Mouse (Mus musculus): Measurements from ENCODE around the gene Cbr1. TPM values are rescaled to one million over a fixed set of nuclear protein-coding genes. Genes with fewer than 3 reads are reported as not detected.
A peak's percentile ranks its signal among the peaks of the same experiment; 100 is the strongest.

Cbr1 gene
- 10 to 100 TPM; 65.7 to 67.0 TPM for total RNA-seq (2021)

DNA sequence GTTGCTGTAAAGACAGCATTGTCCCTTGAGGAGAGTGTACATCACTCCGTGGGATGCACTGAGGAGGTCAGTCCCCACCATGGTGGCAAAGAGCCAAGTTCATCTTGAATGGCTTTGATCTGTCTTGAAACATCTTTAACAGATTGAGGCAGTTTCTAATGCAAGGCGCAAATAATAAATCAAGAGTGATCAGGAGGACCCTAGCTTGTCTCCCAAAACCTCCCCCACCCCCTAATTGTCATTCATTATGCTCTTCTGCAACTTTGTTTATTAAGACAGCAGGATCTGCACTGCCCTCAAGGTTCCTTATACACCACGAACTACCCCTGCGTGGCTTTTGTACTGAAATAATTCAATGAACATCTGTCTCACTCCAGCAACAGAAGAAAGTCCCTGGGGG, at the start of gene Cbr1:
TSS of gene Cbr1 (plus strand) at position 301 of the 400 bp plus-strand sequence.
- no peak for DNase-seq (ENCODE audit: low spot score in 2 of 2)
- intact Hi-C loops (cut with DNase I): loop anchor here (10.0 kb wide), 1 partner anchor 179 kb away; no protein-coding TSS in a partner anchor

DNA sequence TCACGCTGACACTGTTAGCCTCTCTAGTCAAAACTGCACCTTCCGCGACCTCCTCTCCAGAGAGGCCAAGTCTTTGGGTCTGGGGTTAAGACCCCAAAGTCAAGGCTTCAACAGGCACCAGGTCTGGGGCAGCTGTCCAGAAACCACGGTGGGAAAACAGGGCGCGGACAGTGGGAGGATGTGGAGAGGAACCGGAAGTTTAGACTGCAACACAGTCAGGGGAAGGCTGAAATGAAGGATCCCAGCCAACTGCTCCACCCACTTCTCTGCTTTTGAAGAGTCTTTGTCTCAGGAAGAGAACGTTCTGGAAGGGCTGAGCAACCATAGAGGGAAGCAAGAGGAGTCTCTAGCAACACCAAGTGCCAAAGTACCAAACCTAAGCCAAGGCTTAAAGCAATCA, 48.0 kb upstream of the Cbr1 start:
- intact Hi-C loops (cut with DNase I): no loop called here
- no peak for DNase-seq (ENCODE audit: low spot score in 2 of 2)

DNA sequence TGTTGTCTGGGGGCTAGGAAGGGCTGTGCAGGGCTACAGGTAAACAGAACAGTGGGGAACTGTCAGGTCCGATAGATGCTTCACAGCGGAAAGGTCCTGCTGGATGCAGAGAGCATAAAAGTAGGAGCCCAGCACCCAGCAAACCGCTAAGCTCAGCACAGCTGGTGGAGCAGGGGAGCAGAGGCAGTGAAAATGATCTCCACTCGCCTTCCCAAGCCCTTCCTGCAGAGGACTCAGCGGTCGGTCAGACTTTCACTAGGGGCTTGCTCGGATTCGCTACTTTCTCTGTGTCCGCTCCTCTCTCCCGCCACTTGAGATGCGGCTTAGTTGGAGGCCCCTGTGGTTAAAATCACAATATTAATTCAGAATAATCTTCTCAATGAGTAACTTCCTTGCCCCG, 47.2 kb upstream of the Cbr1 start:
- intact Hi-C loops (cut with DNase I): no loop called here
- no peak for DNase-seq (ENCODE audit: low spot score in 2 of 2)

DNA sequence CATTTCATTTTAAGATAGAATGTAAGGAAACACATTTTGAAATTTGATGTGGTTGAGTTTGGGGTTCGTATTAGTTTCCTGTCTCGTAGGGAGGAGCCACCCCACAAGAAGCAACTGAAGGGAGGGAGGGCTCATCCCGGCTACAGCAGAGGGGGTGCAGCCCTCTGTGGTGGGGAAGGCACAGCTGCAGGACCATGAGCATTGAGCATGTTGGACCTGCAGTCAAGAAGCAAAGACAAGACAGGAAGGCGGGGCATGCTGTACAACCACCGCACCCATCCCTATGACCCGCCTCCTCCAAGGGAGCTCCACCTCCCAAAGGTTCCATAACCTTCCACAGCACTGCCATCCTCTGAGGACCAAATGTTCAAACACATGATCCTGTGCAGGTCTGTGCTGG, 33.3 kb upstream of the Cbr1 start:
- DNase-seq (ENCODE audit: low spot score in 2 of 2): no peak
- intact Hi-C loops (cut with DNase I): no loop called here

DNA sequence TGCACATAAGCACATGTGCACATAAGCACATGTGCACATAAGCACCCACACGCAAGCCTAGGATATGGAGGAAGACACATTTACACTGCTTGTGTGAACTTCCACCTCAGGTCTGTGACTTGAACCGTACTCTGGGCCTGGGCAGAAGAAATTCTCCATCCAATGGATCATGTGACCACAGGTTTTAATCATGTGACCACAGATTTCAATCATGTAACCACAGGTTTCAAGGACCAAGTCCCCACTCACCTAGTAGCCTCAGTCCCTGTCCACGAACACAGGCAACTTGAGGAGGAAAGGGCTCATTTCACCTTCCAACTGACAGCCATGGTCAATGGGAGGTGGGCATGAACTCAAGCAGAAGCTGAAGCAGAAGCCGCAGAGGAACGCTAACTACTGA, 32.2 kb upstream of the Cbr1 start:
- no peak for DNase-seq (ENCODE audit: low spot score in 2 of 2)
- intact Hi-C loops (cut with DNase I): no loop called here

DNA sequence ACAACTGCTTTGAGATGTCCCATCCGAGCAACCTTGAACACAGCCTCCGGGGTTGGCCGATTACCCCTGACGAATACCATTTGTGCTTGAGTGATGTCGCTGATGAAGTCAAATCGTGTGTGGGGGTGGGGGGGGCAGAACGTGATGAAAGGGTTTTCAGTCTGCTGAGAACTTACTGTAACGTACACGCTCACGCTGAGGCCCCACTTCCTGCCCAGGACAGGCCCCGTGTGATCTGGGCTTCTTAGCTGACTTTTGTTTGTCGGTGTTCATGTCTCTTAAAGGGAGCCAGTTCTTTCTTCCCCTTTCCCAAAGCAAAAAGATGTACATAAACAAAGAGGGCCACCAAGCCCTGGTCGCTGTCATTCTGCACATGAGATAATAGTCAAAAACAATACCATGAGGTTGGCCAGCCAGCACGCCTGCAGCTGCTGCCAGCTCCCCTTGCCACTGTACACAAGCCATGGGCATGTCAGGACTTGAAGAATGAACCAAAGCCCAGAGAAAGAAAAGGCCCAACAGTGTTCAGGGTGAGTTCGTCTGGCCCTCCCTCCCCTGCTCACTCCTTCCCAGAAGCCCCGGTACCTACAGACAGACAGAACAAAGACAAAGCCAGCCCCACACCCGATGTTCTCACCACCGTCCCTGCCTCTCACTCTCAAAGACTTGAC, 31.0 kb upstream of the Cbr1 start:
- DNase-seq (ENCODE audit: low spot score in 2 of 2): no peak
- intact Hi-C loops (cut with DNase I): loop anchor here (5.0 kb wide), 1 partner anchor 117 kb away; no protein-coding TSS in a partner anchor

DNA sequence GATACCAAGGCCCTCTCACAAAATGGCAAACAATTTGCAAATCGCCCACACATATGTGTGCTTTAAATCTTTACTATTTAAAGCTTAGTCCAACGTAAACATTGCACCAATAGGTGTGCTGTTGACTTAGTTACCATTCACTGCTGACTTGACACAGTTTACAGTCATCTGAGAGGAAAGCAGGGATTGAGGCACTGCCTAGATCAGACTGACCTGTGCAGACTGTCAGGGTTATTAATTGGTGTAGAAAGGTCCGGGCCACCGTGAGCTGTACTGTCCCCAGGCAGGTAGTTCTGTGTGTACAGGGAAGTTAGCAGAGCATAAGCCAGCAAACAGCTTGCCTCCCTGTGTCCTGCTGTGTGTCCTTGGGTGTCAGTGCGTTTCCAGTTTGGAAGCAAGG, 30.1 kb upstream of the Cbr1 start:
- no peak for DNase-seq (ENCODE audit: low spot score in 2 of 2)
- intact Hi-C loops (cut with DNase I): loop anchor here (5.0 kb wide), 1 partner anchor 118 kb away; no protein-coding TSS in a partner anchor

DNA sequence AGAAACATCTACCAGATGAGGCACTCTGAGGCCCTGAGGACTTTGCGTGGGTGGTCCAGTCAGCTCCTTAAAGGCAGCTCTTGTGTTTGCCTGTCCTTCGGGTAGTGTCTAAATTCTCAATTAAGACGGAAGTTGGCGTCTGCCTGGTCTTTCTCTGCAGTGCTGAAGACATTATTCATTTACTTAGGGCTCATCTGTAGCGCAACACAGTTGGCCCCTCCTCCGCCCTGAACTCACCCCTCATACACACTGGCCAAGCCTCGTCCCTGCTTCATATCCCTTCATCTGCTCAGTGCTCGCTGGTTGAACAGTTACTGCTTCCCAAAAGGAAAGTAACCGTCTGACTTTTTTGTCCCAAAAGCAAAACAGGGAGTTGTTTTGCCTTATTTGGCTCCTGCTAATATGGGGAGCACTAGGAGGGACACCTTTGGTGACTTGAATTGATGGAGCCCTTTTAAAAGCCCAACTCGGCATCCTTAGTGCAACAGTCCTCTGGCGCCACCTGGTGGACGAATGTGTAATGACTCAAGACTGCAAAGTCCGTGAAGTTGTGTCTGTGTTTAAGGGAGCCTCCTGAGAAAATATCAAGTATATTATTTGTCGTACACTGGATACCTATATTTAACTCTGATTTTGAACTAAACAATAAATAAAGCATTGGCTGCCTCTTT, 29.1 kb upstream of the Cbr1 start:
- intact Hi-C loops (cut with DNase I): loop anchor here (5.0 kb wide), 1 partner anchor 119 kb away; no protein-coding TSS in a partner anchor
- DNase-seq (ENCODE audit: low spot score in 2 of 2): peak; percentile 67 to 76

DNA sequence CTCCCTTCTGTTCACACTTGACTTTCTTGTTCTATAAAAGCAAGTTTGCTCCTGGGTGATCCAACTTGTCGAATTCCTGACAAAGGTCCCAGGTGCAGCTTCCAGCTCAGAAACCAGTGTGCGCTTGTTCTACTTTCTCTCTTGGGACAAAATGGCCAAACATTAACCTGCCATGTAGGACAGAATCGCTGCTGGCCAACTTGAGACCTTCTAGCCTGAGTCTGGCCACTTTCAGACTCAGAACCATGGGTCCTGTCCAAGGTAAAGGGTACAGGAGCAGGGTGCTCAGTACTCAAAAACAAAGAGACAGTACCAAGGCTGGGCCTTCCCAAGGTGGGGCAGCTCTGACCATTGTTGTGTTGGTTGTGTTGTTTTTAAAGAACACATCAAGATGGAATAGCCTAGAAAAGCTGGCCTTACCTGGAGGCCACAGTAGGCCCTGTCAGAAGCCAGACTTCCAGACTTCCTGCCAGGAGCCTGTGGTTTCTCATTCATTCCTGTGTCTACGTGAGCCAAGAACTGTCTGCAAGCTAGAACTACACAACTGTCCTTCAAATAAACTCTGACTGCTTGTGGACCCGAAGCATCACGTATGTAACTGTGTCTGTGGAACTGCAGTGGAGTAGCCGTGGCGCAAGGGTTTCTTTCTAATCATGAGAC, 27.2 kb upstream of the Cbr1 start:
- no peak for DNase-seq (ENCODE audit: low spot score in 2 of 2)
- intact Hi-C loops (cut with DNase I): loop anchor here (5.0 kb wide), 1 partner anchor 121 kb away; no protein-coding TSS in a partner anchor

DNA sequence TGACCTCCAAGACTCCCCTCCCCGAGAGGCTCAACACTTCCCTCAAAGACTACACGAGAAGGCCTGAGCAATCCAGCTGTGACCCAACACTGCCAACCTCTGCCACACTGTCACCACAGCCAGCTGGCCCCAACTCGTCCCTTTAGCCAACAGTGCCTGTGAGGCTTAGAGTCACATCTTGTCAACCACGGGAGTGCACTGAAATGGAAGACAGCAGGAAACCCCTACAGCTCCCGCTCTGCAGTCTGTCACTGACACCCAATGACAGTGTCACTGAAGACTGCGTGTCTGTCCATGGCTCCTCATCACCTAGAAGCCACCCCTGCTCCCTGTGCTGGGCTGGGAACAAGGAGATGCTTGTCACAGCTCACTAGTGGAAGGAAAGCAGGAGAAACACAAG, 24.5 kb upstream of the Cbr1 start:
- intact Hi-C loops (cut with DNase I): no loop called here
- DNase-seq (ENCODE audit: low spot score in 2 of 2): no peak

DNA sequence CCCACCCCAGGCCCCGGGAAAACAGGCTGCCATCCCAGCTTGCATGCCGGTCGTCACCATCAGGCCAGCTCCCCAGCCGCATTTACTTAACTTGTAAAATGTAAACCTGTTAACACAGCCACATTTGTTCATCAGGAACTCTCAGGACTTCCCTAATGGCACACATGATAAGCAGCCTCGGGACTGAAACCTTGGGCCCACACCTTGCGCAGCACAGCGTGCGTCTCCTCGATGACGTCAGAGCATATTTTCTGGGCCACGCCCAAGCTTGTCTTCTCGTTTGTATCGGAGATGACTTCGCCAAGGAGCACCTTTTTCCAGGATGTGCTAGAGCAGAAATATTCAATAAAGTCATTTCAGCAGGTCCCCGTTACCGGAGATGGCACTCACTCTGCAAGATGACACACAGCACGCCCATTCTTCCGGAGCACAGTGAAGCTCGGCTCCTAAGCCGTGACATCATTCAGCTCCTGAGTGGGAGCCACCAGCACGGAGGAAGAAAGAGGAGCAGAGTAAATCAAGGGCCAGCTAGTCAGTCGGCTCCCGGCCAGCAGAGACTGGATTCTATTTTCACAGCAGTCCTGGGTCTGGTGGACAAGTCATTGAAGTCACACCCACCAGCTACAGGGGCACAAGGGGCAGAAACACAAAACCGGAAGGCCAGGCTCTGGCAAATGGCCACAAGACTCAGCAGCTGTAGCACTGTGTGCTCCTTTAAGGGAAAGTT, 20.5 kb upstream of the Cbr1 start:
- DNase-seq (ENCODE audit: low spot score in 2 of 2): no peak
- intact Hi-C loops (cut with DNase I): no loop called here

DNA sequence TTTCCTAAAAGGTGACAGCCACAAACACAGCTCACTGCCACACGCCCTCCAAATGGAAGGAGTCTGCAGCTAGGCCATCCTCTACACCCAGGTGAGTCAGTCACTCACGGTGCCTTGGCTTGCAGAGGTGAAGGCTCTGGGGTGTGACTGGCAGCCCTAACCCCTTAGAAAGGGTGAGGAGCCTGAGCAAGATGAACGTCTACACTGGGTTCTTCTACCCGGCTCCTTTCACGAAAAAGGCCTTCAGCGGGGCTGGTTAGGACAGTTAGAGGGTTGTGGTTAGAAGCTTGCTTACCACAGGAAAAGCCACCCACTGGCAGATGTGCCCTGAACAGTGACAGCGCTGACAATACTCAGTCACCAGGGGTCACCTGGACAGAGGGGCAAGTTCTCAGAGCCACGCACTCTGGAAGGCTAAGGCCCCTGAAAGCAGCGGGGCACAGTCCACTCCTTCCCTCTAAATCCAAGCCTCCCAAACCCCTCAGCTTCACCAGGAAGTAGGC, 19.9 kb upstream of the Cbr1 start:
- DNase-seq (ENCODE audit: low spot score in 2 of 2): no peak
- intact Hi-C loops (cut with DNase I): no loop called here

DNA sequence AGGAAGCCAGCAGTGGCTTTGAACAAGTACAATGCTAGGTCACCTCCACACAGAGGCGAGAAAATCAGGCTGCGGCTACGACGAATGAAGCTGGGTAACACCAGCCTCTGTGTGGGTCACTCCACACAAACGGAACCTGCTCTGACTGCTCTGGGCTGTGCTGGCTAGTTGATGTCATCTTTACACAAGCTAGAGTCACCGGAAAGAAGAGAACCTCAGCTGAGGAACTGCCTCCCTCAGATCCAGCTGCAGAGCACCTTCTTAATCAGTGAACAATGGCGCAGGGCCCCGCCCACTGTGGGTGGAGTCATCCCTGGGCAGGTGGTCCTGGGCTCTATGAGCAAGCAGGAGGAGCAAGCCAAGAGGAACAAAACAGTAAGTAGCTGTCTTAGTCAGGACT, 19.3 kb upstream of the Cbr1 start:
- DNase-seq (ENCODE audit: low spot score in 2 of 2): no peak
- intact Hi-C loops (cut with DNase I): no loop called here

DNA sequence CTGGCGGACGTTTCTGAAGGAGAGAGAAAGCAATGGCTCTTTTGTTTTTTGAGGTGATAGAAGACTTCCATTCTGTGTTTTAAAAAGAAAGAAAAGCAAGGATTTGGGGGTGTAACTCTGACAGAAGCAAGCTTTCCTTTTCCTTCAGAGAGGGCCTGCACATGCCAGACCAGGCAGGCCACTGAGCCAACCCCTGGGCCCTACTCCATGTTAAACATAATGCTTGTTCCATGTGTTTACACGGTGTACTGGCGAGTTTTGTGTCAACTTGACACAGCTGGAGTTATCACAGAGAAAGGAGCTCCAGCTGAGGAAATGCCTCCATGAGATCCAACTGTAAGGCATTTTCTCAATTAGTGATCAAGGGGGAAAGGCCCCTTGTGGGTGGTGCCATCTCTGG, 17.4 kb upstream of the Cbr1 start:
- no peak for DNase-seq (ENCODE audit: low spot score in 2 of 2)
- intact Hi-C loops (cut with DNase I): no loop called here

DNA sequence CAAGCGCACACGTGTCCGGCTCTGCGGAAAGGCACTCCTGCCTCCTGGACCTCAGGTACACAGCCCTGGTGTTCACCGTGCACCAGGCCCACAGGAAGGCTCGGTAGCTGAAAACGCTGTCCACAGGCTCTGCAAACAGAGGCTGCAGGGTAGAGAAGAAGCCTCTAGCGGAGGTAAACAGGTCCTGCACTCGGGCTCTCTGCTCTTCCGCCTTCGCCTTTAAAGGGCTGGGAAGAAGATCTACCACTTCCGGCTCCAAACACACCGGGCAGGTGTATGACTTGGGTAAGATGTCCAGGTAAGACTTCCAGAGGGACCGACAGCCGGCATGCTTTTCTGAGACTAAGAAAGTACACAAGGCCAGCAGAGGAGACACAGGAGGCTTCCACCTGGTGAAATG, 14.7 kb upstream of the Cbr1 start:
- DNase-seq (ENCODE audit: low spot score in 2 of 2): no peak
- intact Hi-C loops (cut with DNase I): no loop called here

DNA sequence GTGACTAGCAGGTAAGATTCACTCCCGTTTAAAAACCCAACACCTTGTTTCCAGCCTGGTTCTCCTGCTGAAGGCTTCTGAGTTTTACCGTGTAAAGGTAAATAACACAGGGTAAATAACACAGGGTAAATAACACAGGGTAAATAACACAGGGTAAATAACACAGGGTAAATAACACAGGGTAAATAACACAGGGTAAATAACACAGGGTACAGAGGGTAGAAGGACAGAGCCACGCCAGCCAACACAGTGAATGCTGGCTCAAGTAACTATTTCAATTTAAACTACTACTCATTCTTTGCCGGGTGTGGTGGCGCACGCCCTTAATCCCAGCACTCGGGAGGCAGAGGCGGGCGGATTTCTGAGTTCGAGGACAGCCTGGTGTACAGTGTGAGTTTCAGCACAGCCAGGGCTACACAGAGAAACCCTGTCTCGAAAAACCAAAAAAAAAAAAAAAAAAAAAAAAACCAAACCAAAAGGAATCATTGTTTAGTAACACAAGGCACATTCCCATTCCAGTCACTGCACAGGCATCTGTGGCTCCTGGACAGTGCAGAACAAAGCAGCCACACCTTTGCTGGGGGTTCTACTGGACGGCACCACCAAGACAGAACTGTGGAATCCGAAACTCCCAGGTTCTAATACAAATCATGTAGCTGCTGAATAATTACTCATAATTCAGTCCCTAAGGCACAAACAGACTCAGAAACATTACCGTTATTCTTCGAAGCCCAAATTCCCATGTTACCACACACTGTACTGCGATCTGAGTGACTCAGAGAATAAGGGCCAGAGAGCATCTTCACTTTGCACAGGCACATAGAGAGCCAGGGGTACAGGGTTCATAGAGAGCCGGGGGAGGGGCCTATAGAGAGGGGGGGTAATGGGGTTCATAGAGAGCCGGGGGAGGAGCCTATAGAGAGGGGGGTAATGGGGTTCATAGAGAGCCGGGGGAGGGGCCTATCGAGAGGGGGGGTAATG, 13.9 kb upstream of the Cbr1 start:
- intact Hi-C loops (cut with DNase I): no loop called here
- DNase-seq (ENCODE audit: low spot score in 2 of 2): no peak

DNA sequence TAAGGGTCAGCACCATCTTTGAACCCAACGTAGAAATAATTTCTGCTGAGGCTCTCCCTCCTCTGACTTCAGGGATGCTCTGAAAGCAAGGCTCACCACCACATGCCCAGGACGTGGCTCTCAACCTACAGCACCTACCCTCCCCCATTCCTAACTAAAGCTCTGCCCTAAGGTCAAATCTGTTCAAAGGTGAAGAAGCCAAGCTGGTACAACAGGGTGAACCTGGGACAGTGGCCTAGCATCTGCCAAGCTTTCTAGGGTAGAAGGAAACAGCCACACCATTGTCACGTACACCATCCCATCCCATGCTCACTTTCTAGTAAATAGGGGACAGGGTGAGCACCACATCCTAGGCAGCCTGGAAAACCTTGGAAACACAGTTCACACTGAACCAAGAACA, 12.9 kb upstream of the Cbr1 start:
- intact Hi-C loops (cut with DNase I): no loop called here

DNA sequence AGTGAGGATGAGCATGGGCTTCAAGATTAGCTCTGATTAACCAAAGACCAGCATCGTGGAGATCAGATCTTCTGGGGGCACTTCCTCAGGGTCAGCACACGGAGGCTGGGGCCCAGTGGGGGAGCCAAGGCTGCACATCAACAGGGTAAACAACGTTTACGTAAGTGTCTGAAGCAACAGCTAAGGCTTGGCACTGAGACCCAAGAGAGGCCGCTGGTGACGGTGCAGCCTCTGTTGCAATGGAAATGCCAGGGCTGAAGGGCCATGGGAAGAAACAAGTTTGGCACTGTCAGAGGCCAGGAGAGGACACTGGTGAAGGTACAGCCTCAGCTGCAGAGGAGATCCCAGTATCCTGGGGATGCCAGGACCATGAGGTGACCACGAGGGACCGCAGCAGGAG, 12.2 kb upstream of the Cbr1 start:
- no peak for DNase-seq (ENCODE audit: low spot score in 2 of 2)

More for the DNA sequence above, 12.9 kb upstream of the Cbr1 start:
- DNase-seq (ENCODE audit: low spot score in 2 of 2): no peak

DNA sequence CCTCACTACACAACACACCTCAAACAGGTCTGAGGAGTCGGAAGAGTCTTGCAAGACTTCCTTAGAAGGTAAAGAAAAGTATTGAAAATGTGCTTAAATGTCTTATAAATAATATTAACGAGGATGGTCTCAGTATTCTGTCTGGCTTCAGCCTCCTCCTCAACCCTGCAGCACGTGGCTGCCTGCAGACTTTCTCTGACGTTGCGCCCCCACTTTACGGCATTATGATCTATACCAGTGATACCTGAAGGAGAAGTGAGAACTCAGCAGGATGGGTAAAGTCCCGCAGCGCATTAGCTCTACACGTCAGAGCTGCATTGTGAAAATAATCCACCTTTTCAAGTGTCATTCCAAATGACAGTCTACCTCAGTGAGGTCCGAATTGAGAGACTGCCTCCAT, 11.2 kb upstream of the Cbr1 start:
- DNase-seq (ENCODE audit: low spot score in 2 of 2): no peak
- intact Hi-C loops (cut with DNase I): no loop called here

More for the DNA sequence above, 12.2 kb upstream of the Cbr1 start:
- intact Hi-C loops (cut with DNase I): no loop called here

Data from left cerebral cortex, postnatal 36 days (tissue).